Mouse (Mus musculus) T-cell, adult 2 months (primary cell): ENCODE results near the gene Gbp3.
A peak's percentile ranks its signal among the peaks of the same experiment; 100 is the strongest.
"Not testable (repeated sequence)": the region's sequence is repeated elsewhere in the genome, so short reads cannot be mapped to it uniquely, and the experiment has no call there.

Experiments
- DNase-seq: peaks from one replicate; pipeline ENCODE4 v3.0.0; 2022; ENCODE audit warnings: low spot score

The Gbp3 gene

GRCm38 (mm10) chr3:142559632-142560228, at the start of gene Gbp3:
Gene Gbp3, plus strand, starts transcription at chr3:142560026.
- peak; percentile 35 for DNase-seq

GRCm38 (mm10) chr3:142528116-142528515, 31.7 kb upstream of the Gbp3 start:
- DNase-seq, result no peak

- DNase-seq, result no peak
These were observed 30.2 kb upstream of the Gbp3 start for GRCm38 (mm10) chr3:142529597-142529996.

- peak; percentile 68 for DNase-seq
These were observed 29.5 kb upstream of the Gbp3 start, which contains the start of gene Gbp7 for GRCm38 (mm10) chr3:142530087-142530953. Gene Gbp7, plus strand, starts transcription at chr3:142530342.

- DNase-seq, result no peak
These were observed 28.2 kb upstream of the Gbp3 start for GRCm38 (mm10) chr3:142531595-142531994.

- DNase-seq, result peak; percentile 37
These were observed 26.6 kb upstream of the Gbp3 start for GRCm38 (mm10) chr3:142533185-142533584.

- no peak for DNase-seq
These were observed 24.2 kb upstream of the Gbp3 start for GRCm38 (mm10) chr3:142535667-142536066.

GRCm38 (mm10) chr3:142541391-142541790, 18.4 kb upstream of the Gbp3 start:
- DNase-seq, result no peak

GRCm38 (mm10) chr3:142542776-142543175, 17.1 kb upstream of the Gbp3 start:
- not testable (repeated sequence) for DNase-seq

GRCm38 (mm10) chr3:142546690-142547089, 13.1 kb upstream of the Gbp3 start:
- peak; percentile 45 for DNase-seq

- DNase-seq, result no peak
These were observed 9.7 kb upstream of the Gbp3 start for GRCm38 (mm10) chr3:142550052-142550676.

GRCm38 (mm10) chr3:142554601-142555000, 5.2 kb upstream of the Gbp3 start:
- no peak for DNase-seq

GRCm38 (mm10) chr3:142555623-142556022, 4.2 kb upstream of the Gbp3 start:
- DNase-seq, result no peak

GRCm38 (mm10) chr3:142560296-142560948, 596 bp downstream of the Gbp3 start:
- peak; percentile 83 for DNase-seq

GRCm38 (mm10) chr3:142561045-142561646, 1.3 kb downstream of the Gbp3 start:
- DNase-seq, result peak; percentile 6

- no peak for DNase-seq
These were observed 1.8 kb downstream of the Gbp3 start for GRCm38 (mm10) chr3:142561666-142562065.

- not testable (repeated sequence) for DNase-seq
These were observed 7.7 kb downstream of the Gbp3 start for GRCm38 (mm10) chr3:142567490-142567889.

GRCm38 (mm10) chr3:142570738-142571137, 10.9 kb downstream of the Gbp3 start:
- DNase-seq, result no peak

- DNase-seq, result no peak
These were observed 17.3 kb downstream of the Gbp3 start for GRCm38 (mm10) chr3:142577108-142577507.

GRCm38 (mm10) chr3:142578342-142578741, 18.5 kb downstream of the Gbp3 start:
- no peak for DNase-seq

- no peak for DNase-seq
These were observed 23.2 kb downstream of the Gbp3 start for GRCm38 (mm10) chr3:142583067-142583466.

- peak; percentile 27 for DNase-seq
These were observed 27.6 kb downstream of the Gbp3 start for GRCm38 (mm10) chr3:142587386-142587785.
